Mouse (Mus musculus) C2C12 (cell line): ENCODE data around the gene Rmi2.

Experiments used
- CEBPB ChIP-seq: IDR thresholded peaks from one replicate; pipeline ENCODE4 v1.6.1; 2011; ENCODE audit warnings: low read depth, mild to moderate bottlenecking, control low read depth, moderate library complexity
- CTCF ChIP-seq: IDR thresholded peaks from one replicate; pipeline ENCODE4 v1.5.1; 2011; ENCODE audit not compliant: control insufficient read depth, insufficient read depth, insufficient read length
- FOSL1 ChIP-seq: IDR thresholded peaks from one replicate; pipeline ENCODE4 v1.8.0; 2011; ENCODE audit warnings: mild to moderate bottlenecking, low read length; ENCODE audit not compliant: poor library complexity, insufficient read depth, severe bottlenecking
- MAX ChIP-seq: IDR thresholded peaks from one replicate; pipeline ENCODE4 v1.6.1; 2011; ENCODE audit warnings: mild to moderate bottlenecking, control low read depth
- MYOD1 ChIP-seq: IDR thresholded peaks from one replicate; pipeline ENCODE4 v1.6.1; 2011; ENCODE audit warnings: low read depth; ENCODE audit not compliant: control insufficient read depth, insufficient read length
- MYOG ChIP-seq: IDR thresholded peaks from one replicate; pipeline ENCODE4 v1.6.1; 2011; ENCODE audit not compliant: control insufficient read depth, insufficient read length; ENCODE audit errors: extremely low read depth
- USF1 ChIP-seq: IDR thresholded peaks from one replicate; pipeline ENCODE4 v1.6.1; 2011; ENCODE audit warnings: low read depth, mild to moderate bottlenecking, control low read depth, moderate library complexity

- TF ChIP-seq CTCF (no peak), MYOG (no peak), MAX (no peak), USF1 (no peak), MYOD1 (no peak), FOSL1 (no peak), CEBPB (no peak)
Observed at GRCm38 (mm10) chr16:10864833-10865591, 30.2 kb downstream of the Rmi2 start.
